Mouse (Mus musculus) erythroblast, embryonic 14.5 days (primary cell): ENCODE results near the gene Mfsd12.

ENCODE experiments used
- GATA1 ChIP-seq: IDR thresholded peaks from 2 replicates; pipeline ENCODE4 v1.6.1; 2012; ENCODE audit warnings: low read length, inconsistent platforms, mixed read lengths
- TAL1 ChIP-seq: IDR thresholded peaks from 3 replicates; pipeline ENCODE4 v1.6.1; 2012; ENCODE audit warnings: low read length, inconsistent platforms, mixed read lengths

DNA sequence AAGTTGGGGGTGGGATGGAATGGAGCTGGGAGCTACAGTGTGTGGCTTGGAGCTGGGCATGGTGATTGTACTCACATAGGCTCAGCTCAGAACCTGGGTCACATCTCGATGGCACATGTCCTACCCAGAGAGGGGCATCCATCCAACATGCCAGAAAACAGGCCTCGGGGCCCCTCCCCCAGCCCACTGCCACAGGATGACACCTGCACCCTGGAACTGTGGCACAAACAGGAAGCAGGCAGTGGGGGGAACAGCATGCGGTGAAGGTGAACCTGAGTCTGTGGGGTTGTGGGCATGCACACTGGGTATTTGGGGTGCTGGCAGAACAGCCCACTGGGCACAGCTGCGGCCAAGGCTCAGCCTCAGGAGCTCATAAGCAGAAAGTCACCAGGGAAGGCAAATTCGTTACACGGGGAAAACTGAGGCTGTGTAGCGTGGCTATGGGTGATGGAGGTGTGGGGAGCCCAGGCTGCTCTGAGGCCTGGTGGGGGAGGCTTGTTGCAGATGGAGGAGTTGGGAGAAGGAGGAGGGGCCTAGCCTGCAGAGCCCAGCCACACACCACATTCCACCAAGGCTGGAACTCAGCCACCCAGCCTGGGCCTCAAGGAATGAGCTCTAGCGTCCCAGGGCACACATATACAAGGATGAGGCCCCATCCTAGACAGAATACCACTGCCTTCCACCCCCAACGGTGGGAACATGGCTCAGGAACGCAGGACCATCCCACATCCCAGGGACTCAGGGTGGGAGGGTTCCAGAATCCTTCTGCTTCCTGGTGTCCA is 27.9 kb upstream of the Mfsd12 start:
- TF ChIP-seq TAL1, result no peak
- TF ChIP-seq GATA1, result no peak
